ENCODE assay signal across 17 mouse cellular contexts in the genomic region with DNA sequence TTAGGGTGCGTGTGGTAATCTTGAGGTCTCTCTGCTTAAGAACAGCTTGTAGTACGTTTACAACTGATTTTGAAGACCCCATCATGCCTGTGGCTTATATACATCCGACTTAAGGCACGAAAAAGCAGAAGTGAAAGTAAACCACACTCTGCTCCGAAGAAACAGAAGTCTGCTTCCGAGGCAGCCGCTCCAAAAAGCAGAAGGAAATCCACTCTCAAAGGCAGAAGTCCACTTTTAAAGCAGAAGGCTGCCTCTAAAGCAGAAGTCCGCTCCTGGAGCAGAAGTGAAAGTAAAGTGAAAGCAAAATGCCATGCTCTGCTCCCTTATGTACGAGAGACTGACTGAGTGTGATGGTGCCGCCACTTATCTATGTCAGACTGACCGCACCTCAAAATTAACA. TPM values are rescaled to one million over a fixed set of nuclear protein-coding genes. Genes with fewer than 3 reads are reported as not detected.
DNase-seq lines count a peak whose midpoint lies in the region; ATAC-seq and TF ChIP-seq lines count a peak whose summit lies in the region.
"Had no signal": no experiment of that assay in that cellular context is flagged by ENCODE, and none has a peak within 500 bp of the region (broad histone marks: within the 10 kb centered on the region; RNA-seq: fewer than 3 reads in every experiment).

No protein-coding gene starts in this region.

- H3K9me3 ChIP-seq in kidney, embryonic 15.5 days (replicated peaks) = peaks cover 42% of the 10 kb centered on the region
- H3K9me3 ChIP-seq: liver, embryonic 15.5 days had no signal

- peak; percentile 100 for ATAC-seq in megakaryocyte, adult 5-6 weeks (ENCODE audit: poor library complexity, severe bottlenecking)
- no peak for ATAC-seq in kidney, embryonic 15.5 days (replicated peaks; ENCODE audit: low FRiP score)
- no peak for ATAC-seq in erythroid progenitor cell, adult 5-6 weeks (replicated peaks; ENCODE audit: low FRiP score, poor library complexity, severe bottlenecking)
- ATAC-seq: forebrain, embryonic 15.5 days; midbrain, embryonic 15.5 days; Patski had no signal

- H3K27ac ChIP-seq in bone marrow macrophage, adult 2 months (ENCODE audit: insufficient read depth, low read depth, low read length) = peak overlapping the region; percentile 94
- H3K27ac ChIP-seq in kidney, embryonic 15.5 days = no peak overlapping the region
- H3K27ac ChIP-seq: forebrain, embryonic 15.5 days; kidney, postnatal 0 days; liver, embryonic 15.5 days; midbrain, embryonic 15.5 days had no signal

- no peak overlapping the region; the same call in 1 of the 2 replicates for H3K4me3 ChIP-seq in bone marrow macrophage, adult 2 months (ENCODE audit: insufficient read depth, low read length)
- H3K4me3 ChIP-seq in kidney, embryonic 15.5 days (replicated peaks) = no peak overlapping the region
- H3K4me3 ChIP-seq: forebrain, embryonic 15.5 days; liver, embryonic 15.5 days; midbrain, embryonic 15.5 days had no signal

- DNase-seq in spleen, postnatal 36 days (ENCODE audit: low spot score in 2 of 2) = peak; percentile 61 to 63
- no peak for DNase-seq in spleen, postnatal 4 days (ENCODE audit: low spot score in 2 of 2)
- DNase-seq in urinary bladder, postnatal 10 days (ENCODE audit: low spot score) = no peak
- DNase-seq: adrenal gland, adult 8-10 months; cerebellum, adult 11-12 months; thymus, postnatal 4 days had no signal

- peaks cover 6% of the 10 kb centered on the region for H3K4me1 ChIP-seq in bone marrow macrophage, adult 2 months (ENCODE audit: control insufficient read depth, insufficient read depth, low read length)
- H3K4me1 ChIP-seq in kidney, embryonic 15.5 days = no peaks in the 10 kb centered on the region
- H3K4me1 ChIP-seq: forebrain, embryonic 15.5 days; liver, embryonic 15.5 days; midbrain, embryonic 15.5 days had no signal

- no peak overlapping the region for H3K4me2 ChIP-seq in kidney, embryonic 15.5 days
- H3K4me2 ChIP-seq: forebrain, embryonic 15.5 days; liver, embryonic 15.5 days; midbrain, embryonic 15.5 days had no signal

- no peaks in the 10 kb centered on the region for H3K36me3 ChIP-seq in kidney, embryonic 15.5 days
- H3K36me3 ChIP-seq: forebrain, embryonic 15.5 days; liver, embryonic 15.5 days; midbrain, embryonic 15.5 days had no signal

- TF ChIP-seq CTCF in bone marrow macrophage, adult 2 months (IDR thresholded peaks at IDR 0.05; ENCODE audit: low read depth, low read length) = no peak

- H3K9ac ChIP-seq in kidney, embryonic 15.5 days = no peak overlapping the region
- H3K9ac ChIP-seq: forebrain, embryonic 15.5 days; liver, embryonic 15.5 days; midbrain, embryonic 15.5 days had no signal

- no peak for TF ChIP-seq POLR2A in bone marrow macrophage, adult 2 months (IDR thresholded peaks at IDR 0.05; ENCODE audit: borderline replicate concordance, low read depth, low read length)

- H3K27me3 ChIP-seq in kidney, embryonic 15.5 days = no peaks in the 10 kb centered on the region
- H3K27me3 ChIP-seq: forebrain, embryonic 15.5 days; liver, embryonic 15.5 days; midbrain, embryonic 15.5 days; Patski had no signal

- WGBS in kidney, embryonic 15.5 days = 85% methylated on average over 11 of the region's 11 CpGs

RNA-seq across cellular contexts. Expression of a gene that starts 38.5 kb away (rescaled TPM):
- polyA plus RNA-seq in bone marrow macrophage, adult 2 months (2012; ENCODE audit: insufficient read depth, insufficient read length, missing spikeins) = not detected in 2 replicates
- not detected in 2 replicates for total RNA-seq in megakaryocyte, adult 5-6 weeks (2015)
- not detected in 2 replicates for total RNA-seq in megakaryocyte, adult 5-6 weeks (2017)
- not detected in 2 replicates for polyA plus RNA-seq in kidney, embryonic 15.5 days (2015; fragmentation: Nextera tagmentation; extraction: Ambion mirVana)
- not detected in 2 replicates for total RNA-seq in erythroid progenitor cell, adult 5-6 weeks (2015; ENCODE audit: low replicate concordance)
- not detected in 2 replicates for total RNA-seq in erythroid progenitor cell, adult 5-6 weeks (2017; ENCODE audit: low replicate concordance)
- total RNA-seq: adrenal gland, adult 8-10 months; heart, adult 18-20 months had no signal
- polyA plus RNA-seq: forebrain, embryonic 15.5 days; hindbrain, embryonic 11.5 days; kidney, postnatal 0 days; liver, embryonic 15.5 days; midbrain, embryonic 15.5 days; Patski had no signal

RNA-seq across cellular contexts. Expression of a gene that starts 46.5 kb away (rescaled TPM):
- not detected in 2 replicates for polyA plus RNA-seq in bone marrow macrophage, adult 2 months (2012; ENCODE audit: insufficient read depth, insufficient read length, missing spikeins)
- not detected in 2 replicates for total RNA-seq in megakaryocyte, adult 5-6 weeks (2015)
- not detected in 2 replicates for total RNA-seq in megakaryocyte, adult 5-6 weeks (2017)
- not detected in 2 replicates for polyA plus RNA-seq in kidney, embryonic 15.5 days (2015; fragmentation: Nextera tagmentation; extraction: Ambion mirVana)
- total RNA-seq in erythroid progenitor cell, adult 5-6 weeks (2015; ENCODE audit: low replicate concordance) = not detected in 2 replicates
- total RNA-seq in erythroid progenitor cell, adult 5-6 weeks (2017; ENCODE audit: low replicate concordance) = not detected in 2 replicates
- total RNA-seq: adrenal gland, adult 8-10 months; heart, adult 18-20 months had no signal
- polyA plus RNA-seq: forebrain, embryonic 15.5 days; hindbrain, embryonic 11.5 days; kidney, postnatal 0 days; liver, embryonic 15.5 days; midbrain, embryonic 15.5 days had no signal

Comparison
In these comparisons a context has a peak if more than half of its experiments do, and no peak if none do; other contexts are left out.
1. DNase-seq: peak in spleen, postnatal 36 days (2 of 2); none in spleen, postnatal 4 days (0 of 2) and urinary bladder, postnatal 10 days (single experiment).